Mouse (Mus musculus): ENCODE measurements around the gene Clic4. TPM values are rescaled to one million over a fixed set of nuclear protein-coding genes. Genes with fewer than 3 reads are reported as not detected.

The Clic4 gene
- polyA plus RNA-seq, 1 experiment, result 250 TPM

- H3K4me3 ChIP-seq, result no peak overlapping the region
- H3K79me2 ChIP-seq (ENCODE audit: control insufficient read depth, insufficient read depth), result no peaks in the 10 kb centered on the region
- no peak overlapping the region for H3ac ChIP-seq (ENCODE audit: control insufficient read depth, insufficient read length)
- H3K27me3 ChIP-seq (ENCODE audit: control insufficient read depth, insufficient read depth, insufficient read length), result no peaks in the 10 kb centered on the region
- H3K4me2 ChIP-seq (ENCODE audit: low read depth), result no peak overlapping the region
- peaks cover 4% of the 10 kb centered on the region for H3K36me3 ChIP-seq (ENCODE audit: control insufficient read depth, insufficient read depth)
- TF ChIP-seq POLR2A (IDR thresholded peaks at IDR 0.05; ENCODE audit: insufficient read length, low read depth) (no peak), SRF (IDR thresholded peaks at IDR 0.05; ENCODE audit: control insufficient read depth, insufficient read length, low read depth) (no peak), POLR2AphosphoS2 (IDR thresholded peaks at IDR 0.05; ENCODE audit: insufficient read length, low read depth) (no peak), TCF12 (IDR thresholded peaks at IDR 0.05; ENCODE audit: insufficient read depth, poor library complexity, severe bottlenecking) (no peak), TCF3 (IDR thresholded peaks at IDR 0.05; ENCODE audit: insufficient read length, low read depth) (no peak), MAX (IDR thresholded peaks at IDR 0.05; ENCODE audit: low read depth) (no peak), MYOD1 (IDR thresholded peaks at IDR 0.05; ENCODE audit: control insufficient read depth in 1 of 3, insufficient read length in 2 of 3, low read depth in 2 of 3) (no peak), USF1 (IDR thresholded peaks at IDR 0.05; ENCODE audit: low read depth) (no peak), CEBPB (IDR thresholded peaks at IDR 0.05; ENCODE audit: insufficient read depth, poor library complexity, severe bottlenecking) (no peak), E2F4 (IDR thresholded peaks at IDR 0.05; ENCODE audit: insufficient read depth) (no peak), REST (IDR thresholded peaks at IDR 0.05; ENCODE audit: insufficient read depth, insufficient read length) (no peak)
Observed at GRCm38 (mm10) chr4:135309726-135310125, 37.1 kb upstream of the Clic4 start.

- no peak for TF ChIP-seq POLR2A (IDR thresholded peaks at IDR 0.05; ENCODE audit: insufficient read length, low read depth)
- no peak for TF ChIP-seq E2F4 (IDR thresholded peaks at IDR 0.05; ENCODE audit: insufficient read depth)
- TF ChIP-seq MYOG (IDR thresholded peaks at IDR 0.05; ENCODE audit: control insufficient read depth in 1 of 3, insufficient read depth in 1 of 3, insufficient read length in 2 of 3, low read depth in 2 of 3), result peak in 2 of 3 experiments; percentile 27 to 47
- no peak for TF ChIP-seq MYOD1 (IDR thresholded peaks at IDR 0.05; ENCODE audit: control insufficient read depth in 1 of 3, insufficient read length in 2 of 3, low read depth in 2 of 3)
- H3K4me2 ChIP-seq (ENCODE audit: low read depth), result no peak overlapping the region
- H3ac ChIP-seq (ENCODE audit: control insufficient read depth, insufficient read length), result no peak overlapping the region
- no peak overlapping the region for H3K4me3 ChIP-seq
- H3K27me3 ChIP-seq (ENCODE audit: control insufficient read depth, insufficient read depth, insufficient read length), result no peaks in the 10 kb centered on the region
- no peaks in the 10 kb centered on the region for H3K36me3 ChIP-seq (ENCODE audit: control insufficient read depth, insufficient read depth)
- H3K79me2 ChIP-seq (ENCODE audit: control insufficient read depth, insufficient read depth), result no peaks in the 10 kb centered on the region
Observed at GRCm38 (mm10) chr4:135309112-135309659, 36.6 kb upstream of the Clic4 start.

DNA sequence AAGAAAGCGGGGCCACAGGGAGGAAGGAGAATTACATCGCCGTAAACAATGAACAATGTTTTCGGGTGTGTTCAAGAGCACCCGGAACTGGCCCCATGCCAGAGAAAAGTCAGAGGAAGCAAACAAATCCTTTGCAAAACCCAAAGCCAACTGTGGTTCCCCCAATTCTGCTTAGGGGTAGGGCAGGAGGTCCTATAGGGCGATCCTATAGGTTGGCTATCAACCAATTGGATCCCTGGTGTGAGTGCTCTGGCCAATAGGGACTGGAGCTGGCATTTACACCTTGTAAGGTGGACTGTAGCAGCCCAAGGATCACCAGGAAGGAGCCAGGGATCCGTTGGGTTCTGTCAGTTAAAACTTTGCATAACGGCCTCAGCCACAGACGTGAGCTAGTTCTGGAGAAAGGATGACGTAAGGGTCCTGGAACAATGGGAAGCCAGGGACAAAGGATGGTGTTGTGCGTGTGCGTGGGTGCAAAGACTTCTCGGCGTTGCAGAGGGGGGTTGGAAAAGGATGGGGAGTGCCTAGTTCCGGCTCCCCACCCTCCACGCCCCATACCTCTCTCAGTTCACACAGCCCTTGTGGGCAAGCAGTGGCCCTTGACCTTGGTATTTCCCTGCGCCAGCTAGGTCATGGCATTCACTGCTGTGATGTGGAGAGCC, 34.5 kb upstream of the Clic4 start:
- Histone ChIP-seq H3K4me3 (no peak overlapping the region), H3K36me3 (ENCODE audit: control insufficient read depth, insufficient read depth) (no peaks in the 10 kb centered on the region), H3K27me3 (ENCODE audit: control insufficient read depth, insufficient read depth, insufficient read length) (no peaks in the 10 kb centered on the region), H3K79me2 (ENCODE audit: control insufficient read depth, insufficient read depth) (no peaks in the 10 kb centered on the region), H3K4me2 (ENCODE audit: low read depth) (no peak overlapping the region), H3ac (ENCODE audit: control insufficient read depth, insufficient read length) (no peak overlapping the region)
- TF ChIP-seq E2F4 (IDR thresholded peaks at IDR 0.05; ENCODE audit: insufficient read depth) (no peak), REST (IDR thresholded peaks at IDR 0.05; ENCODE audit: insufficient read depth, insufficient read length) (no peak), TCF12 (IDR thresholded peaks at IDR 0.05; ENCODE audit: insufficient read depth, poor library complexity, severe bottlenecking) (no peak), POLR2A (IDR thresholded peaks at IDR 0.05; ENCODE audit: insufficient read length, low read depth) (no peak), USF1 (IDR thresholded peaks at IDR 0.05; ENCODE audit: low read depth) (no peak), MYOG (IDR thresholded peaks at IDR 0.05; ENCODE audit: control insufficient read depth in 1 of 3, insufficient read depth in 1 of 3, insufficient read length in 2 of 3, low read depth in 2 of 3) (no peak), TCF3 (IDR thresholded peaks at IDR 0.05; ENCODE audit: insufficient read length, low read depth) (no peak), MAX (IDR thresholded peaks at IDR 0.05; ENCODE audit: low read depth) (no peak), CEBPB (IDR thresholded peaks at IDR 0.05; ENCODE audit: insufficient read depth, poor library complexity, severe bottlenecking) (no peak), SRF (IDR thresholded peaks at IDR 0.05; ENCODE audit: control insufficient read depth, insufficient read length, low read depth) (no peak), MYOD1 (IDR thresholded peaks at IDR 0.05; ENCODE audit: control insufficient read depth in 1 of 3, insufficient read length in 2 of 3, low read depth in 2 of 3) (no peak), POLR2AphosphoS2 (IDR thresholded peaks at IDR 0.05; ENCODE audit: insufficient read length, low read depth) (no peak)

DNA sequence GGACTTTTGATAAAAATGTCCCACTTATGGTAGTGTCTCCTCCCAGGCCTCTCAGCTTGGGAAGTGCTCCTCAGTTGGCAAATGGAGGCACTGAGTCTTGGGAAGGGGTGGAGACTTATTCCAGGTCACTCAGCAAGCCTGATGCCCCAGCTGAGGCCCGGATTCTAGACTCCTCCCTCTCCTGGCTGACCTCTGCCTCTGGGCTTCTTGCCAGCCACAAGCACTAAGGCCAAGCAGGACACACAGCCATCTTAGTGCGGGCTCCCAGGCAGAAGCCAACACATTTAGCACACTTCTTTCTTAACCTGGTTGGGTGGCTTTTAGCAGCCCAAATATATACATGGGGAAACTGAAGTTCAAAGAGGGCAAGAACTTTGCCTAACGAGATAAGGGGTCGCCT, 33.9 kb upstream of the Clic4 start:
- TF ChIP-seq SRF (IDR thresholded peaks at IDR 0.05; ENCODE audit: control insufficient read depth, insufficient read length, low read depth) (no peak), MYOD1 (IDR thresholded peaks at IDR 0.05; ENCODE audit: control insufficient read depth in 1 of 3, insufficient read length in 2 of 3, low read depth in 2 of 3) (no peak), E2F4 (IDR thresholded peaks at IDR 0.05; ENCODE audit: insufficient read depth) (no peak), MYOG (IDR thresholded peaks at IDR 0.05; ENCODE audit: control insufficient read depth in 1 of 3, insufficient read depth in 1 of 3, insufficient read length in 2 of 3, low read depth in 2 of 3) (no peak), POLR2AphosphoS2 (IDR thresholded peaks at IDR 0.05; ENCODE audit: insufficient read length, low read depth) (no peak), CEBPB (IDR thresholded peaks at IDR 0.05; ENCODE audit: insufficient read depth, poor library complexity, severe bottlenecking) (no peak), TCF3 (IDR thresholded peaks at IDR 0.05; ENCODE audit: insufficient read length, low read depth) (no peak), TCF12 (IDR thresholded peaks at IDR 0.05; ENCODE audit: insufficient read depth, poor library complexity, severe bottlenecking) (no peak), POLR2A (IDR thresholded peaks at IDR 0.05; ENCODE audit: insufficient read length, low read depth) (no peak), REST (IDR thresholded peaks at IDR 0.05; ENCODE audit: insufficient read depth, insufficient read length) (no peak), MAX (IDR thresholded peaks at IDR 0.05; ENCODE audit: low read depth) (no peak), USF1 (IDR thresholded peaks at IDR 0.05; ENCODE audit: low read depth) (no peak)
- Histone ChIP-seq H3K4me3 (no peak overlapping the region), H3K79me2 (ENCODE audit: control insufficient read depth, insufficient read depth) (no peaks in the 10 kb centered on the region), H3ac (ENCODE audit: control insufficient read depth, insufficient read length) (no peak overlapping the region), H3K36me3 (ENCODE audit: control insufficient read depth, insufficient read depth) (no peaks in the 10 kb centered on the region), H3K27me3 (ENCODE audit: control insufficient read depth, insufficient read depth, insufficient read length) (no peaks in the 10 kb centered on the region), H3K4me2 (ENCODE audit: low read depth) (no peak overlapping the region)

All from myocyte (in vitro differentiated cells).